Mouse (Mus musculus): ENCODE data around the gene Rnf212b. TPM values are rescaled to one million over a fixed set of nuclear protein-coding genes. Genes with fewer than 3 reads are reported as not detected.

Rnf212b gene
- total and polyA plus RNA-seq, 2 experiments from 2014 or later: not detected

DNA sequence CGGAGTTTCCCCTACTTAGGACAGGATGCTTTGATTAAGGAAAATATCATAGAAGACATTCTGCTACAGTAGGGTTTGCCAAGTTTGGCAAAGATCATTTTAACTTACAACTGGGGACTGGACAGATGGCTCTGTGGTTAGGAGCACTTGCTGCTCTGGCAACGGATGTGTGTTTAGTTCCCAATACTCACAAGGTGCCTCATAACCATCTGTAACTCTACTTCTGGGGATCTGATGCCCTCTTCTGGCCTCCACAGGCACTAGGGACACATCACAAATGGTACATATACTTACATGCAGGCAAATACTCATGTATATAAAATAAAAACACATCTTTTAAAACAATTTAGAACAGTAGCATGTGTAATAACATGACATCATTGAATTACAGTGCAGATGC is 3.9 kb downstream of the Rnf212b start:
- Histone ChIP-seq H3K9ac (no peak overlapping the region), H3K36me3 (ENCODE audit: insufficient read depth) (no peaks in the 10 kb centered on the region), H3K4me2 (ENCODE audit: low read depth) (no peak overlapping the region), H3K4me1 (ENCODE audit: insufficient read depth) (no peaks in the 10 kb centered on the region), H3K27ac (ENCODE audit: low read depth, low read length) (no peak overlapping the region), H3K4me3 (ENCODE audit: low read depth, low read length) (no peak overlapping the region), H3K27me3 (ENCODE audit: insufficient read depth, low read length) (no peaks in the 10 kb centered on the region), H3K9me3 (ENCODE audit: low read length) (no peaks in the 10 kb centered on the region)
- ATAC-seq (peak; percentile 85), DNase-seq (peak; percentile 69)
- TF ChIP-seq CTCF (IDR thresholded peaks at IDR 0.05; ENCODE audit: low read depth): peak; percentile 80
- WGBS: 32% methylated on average over 2 of the region's 2 CpGs

DNA sequence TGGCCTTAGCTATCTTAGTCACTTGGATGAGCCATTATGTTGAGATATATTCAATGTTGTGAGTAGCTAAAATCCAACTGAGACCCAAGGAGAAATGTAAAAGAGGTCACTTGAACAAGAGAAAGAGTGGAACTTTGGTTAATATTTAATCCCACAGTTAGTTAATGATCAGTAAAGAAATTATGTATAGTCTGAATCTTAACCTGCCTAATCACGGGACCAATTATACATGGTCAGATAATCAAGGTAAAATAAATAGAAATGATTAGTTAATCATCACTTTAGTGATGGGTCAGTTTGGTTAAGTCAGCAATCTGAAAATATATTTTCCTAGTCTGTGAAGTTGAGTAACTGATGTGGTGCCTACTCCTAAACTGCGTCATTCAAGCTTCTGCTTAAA is 8.4 kb downstream of the Rnf212b start:
- Histone ChIP-seq H3K4me3 (ENCODE audit: low read depth, low read length) (no peak overlapping the region), H3K27ac (ENCODE audit: low read depth, low read length) (no peak overlapping the region), H3K4me1 (ENCODE audit: insufficient read depth) (no peaks in the 10 kb centered on the region), H3K9me3 (ENCODE audit: low read length) (no peaks in the 10 kb centered on the region), H3K4me2 (ENCODE audit: low read depth) (no peak overlapping the region), H3K36me3 (ENCODE audit: insufficient read depth) (no peaks in the 10 kb centered on the region), H3K27me3 (ENCODE audit: insufficient read depth, low read length) (no peaks in the 10 kb centered on the region), H3K9ac (no peak overlapping the region)
- DNase-seq: no peak
- no peak for TF ChIP-seq CTCF (IDR thresholded peaks at IDR 0.05; ENCODE audit: low read depth)
- no peak for ATAC-seq
- 97% methylated on average over 2 of the region's 2 CpGs for WGBS

DNA sequence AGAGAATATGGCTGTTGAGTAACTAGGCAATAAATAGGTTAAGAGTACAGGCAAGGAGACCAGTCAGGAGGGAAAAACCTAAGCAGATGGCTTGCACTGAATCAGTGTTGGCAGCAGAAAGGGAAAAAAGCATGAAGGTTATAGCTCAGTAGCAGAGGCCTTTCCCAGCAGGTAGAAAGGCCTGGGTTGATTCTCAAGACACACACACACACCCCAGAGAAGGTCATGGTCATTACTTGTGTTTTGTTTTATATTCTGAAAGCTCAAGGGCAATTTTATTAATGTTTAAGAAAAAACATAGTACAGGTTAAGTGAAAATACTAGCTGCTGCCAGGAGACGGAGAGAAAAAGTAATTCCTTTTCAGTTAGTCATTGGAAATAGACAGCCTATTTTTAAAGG is 9.8 kb downstream of the Rnf212b start:
- Histone ChIP-seq H3K9me3 (ENCODE audit: low read length) (no peaks in the 10 kb centered on the region), H3K4me1 (ENCODE audit: insufficient read depth) (no peaks in the 10 kb centered on the region), H3K9ac (no peak overlapping the region), H3K27me3 (ENCODE audit: insufficient read depth, low read length) (no peaks in the 10 kb centered on the region), H3K27ac (ENCODE audit: low read depth, low read length) (no peak overlapping the region), H3K36me3 (ENCODE audit: insufficient read depth) (no peaks in the 10 kb centered on the region), H3K4me3 (ENCODE audit: low read depth, low read length) (no peak overlapping the region), H3K4me2 (ENCODE audit: low read depth) (no peak overlapping the region)
- ATAC-seq: no peak
- no peak for TF ChIP-seq CTCF (IDR thresholded peaks at IDR 0.05; ENCODE audit: low read depth)
- 88% methylated on average over 1 of the region's 1 CpGs for WGBS
- no peak for DNase-seq

DNA sequence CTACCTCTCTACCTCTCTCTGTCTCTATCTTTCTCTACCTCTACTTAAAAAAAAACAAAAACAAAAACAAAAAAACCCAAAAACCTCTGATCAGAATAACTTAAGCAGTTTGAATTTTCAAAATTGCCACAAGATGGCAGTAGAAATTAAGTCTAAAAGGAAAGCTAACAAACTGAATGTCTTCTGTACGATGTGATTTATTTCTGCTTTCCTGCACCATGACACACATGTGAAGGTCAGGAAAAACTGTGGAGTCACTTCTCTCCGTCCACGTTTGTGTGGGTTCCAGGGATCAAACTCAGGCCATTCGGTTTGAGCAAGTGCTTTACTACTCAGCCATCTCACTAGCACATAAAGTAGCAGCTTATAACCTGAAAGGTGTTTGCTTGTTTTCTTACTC is 29.5 kb downstream of the Rnf212b start:
- 0 out of 2 replicates have a peak, but pooled peaks have one; percentile 36 for ATAC-seq
- no peak overlapping the region for H3K9ac ChIP-seq

DNA sequence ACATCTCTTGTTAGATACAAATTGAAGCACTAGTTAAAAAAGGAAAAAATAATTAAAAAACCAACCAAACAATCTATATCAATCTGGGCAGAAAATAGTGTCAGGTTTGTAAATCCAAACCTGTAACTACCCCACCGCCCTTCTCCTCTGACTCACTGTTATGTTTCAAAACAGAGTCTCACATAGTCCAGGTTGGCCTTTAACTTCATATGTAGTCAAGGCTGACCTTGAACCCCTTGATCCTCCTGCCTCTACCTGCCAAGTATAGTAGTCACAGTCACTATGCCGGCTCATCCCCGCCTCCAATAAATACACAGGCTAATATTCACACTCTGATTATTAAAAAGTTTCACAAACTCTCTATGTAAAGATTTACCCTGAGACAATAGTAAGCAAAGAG is 41.8 kb downstream of the Rnf212b start:
- Histone ChIP-seq H3K4me3 (ENCODE audit: low read depth, low read length) (no peak overlapping the region), H3K27me3 (ENCODE audit: insufficient read depth, low read length) (no peaks in the 10 kb centered on the region), H3K9ac (no peak overlapping the region), H3K4me2 (ENCODE audit: low read depth) (no peak overlapping the region), H3K4me1 (ENCODE audit: insufficient read depth) (no peaks in the 10 kb centered on the region), H3K36me3 (ENCODE audit: insufficient read depth) (peaks cover 11% of the 10 kb centered on the region), H3K27ac (ENCODE audit: low read depth, low read length) (no peak overlapping the region), H3K9me3 (ENCODE audit: low read length) (no peaks in the 10 kb centered on the region)
- no peak for TF ChIP-seq CTCF (IDR thresholded peaks at IDR 0.05; ENCODE audit: low read depth)
- WGBS: 96% methylated on average over 3 of the region's 3 CpGs
- no peak for ATAC-seq
- DNase-seq: no peak

More for the DNA sequence above, 29.5 kb downstream of the Rnf212b start:
- 5% methylated on average over 4 of the region's 4 CpGs for WGBS
- no peak overlapping the region for H3K4me2 ChIP-seq (ENCODE audit: low read depth)
- no peak overlapping the region for H3K4me3 ChIP-seq (ENCODE audit: low read depth, low read length)
- H3K27me3 ChIP-seq (ENCODE audit: insufficient read depth, low read length): no peaks in the 10 kb centered on the region
- TF ChIP-seq CTCF (IDR thresholded peaks at IDR 0.05; ENCODE audit: low read depth): peak; percentile 56
- no peaks in the 10 kb centered on the region for H3K36me3 ChIP-seq (ENCODE audit: insufficient read depth)
- no peaks in the 10 kb centered on the region for H3K4me1 ChIP-seq (ENCODE audit: insufficient read depth)
- peak; percentile 59 for DNase-seq
- no peaks in the 10 kb centered on the region for H3K9me3 ChIP-seq (ENCODE audit: low read length)
- H3K27ac ChIP-seq (ENCODE audit: low read depth, low read length): no peak overlapping the region

DNA sequence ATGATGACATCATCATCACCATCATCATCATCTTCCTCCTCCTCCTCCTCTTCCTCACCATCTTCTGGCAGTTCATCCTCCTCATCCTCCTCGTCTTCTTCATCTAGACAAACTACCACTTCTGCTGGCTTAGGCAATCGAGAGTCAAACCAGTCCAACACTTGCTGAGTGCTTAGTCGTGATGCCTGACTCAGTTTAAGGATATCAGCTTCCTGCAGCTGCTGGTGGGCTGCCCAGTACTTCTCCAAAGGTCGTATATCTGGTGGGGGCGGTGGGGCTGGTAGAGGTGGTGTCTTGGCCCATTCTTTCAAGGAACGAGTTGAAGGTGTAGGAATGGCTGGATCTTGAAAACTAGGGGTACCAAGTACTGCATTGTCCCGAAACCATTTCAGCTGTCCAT is 42.8 kb downstream of the Rnf212b start:
- Histone ChIP-seq H3K9me3 (ENCODE audit: low read length) (no peaks in the 10 kb centered on the region), H3K9ac (no peak overlapping the region), H3K4me3 (ENCODE audit: low read depth, low read length) (no peak overlapping the region), H3K36me3 (ENCODE audit: insufficient read depth) (peaks cover 11% of the 10 kb centered on the region), H3K27me3 (ENCODE audit: insufficient read depth, low read length) (no peaks in the 10 kb centered on the region), H3K27ac (ENCODE audit: low read depth, low read length) (no peak overlapping the region), H3K4me1 (ENCODE audit: insufficient read depth) (no peaks in the 10 kb centered on the region), H3K4me2 (ENCODE audit: low read depth) (no peak overlapping the region)
- DNase-seq (no peak), ATAC-seq (no peak)
- WGBS: 93% methylated on average over 7 of the region's 7 CpGs
- no peak for TF ChIP-seq CTCF (IDR thresholded peaks at IDR 0.05; ENCODE audit: low read depth)

DNA sequence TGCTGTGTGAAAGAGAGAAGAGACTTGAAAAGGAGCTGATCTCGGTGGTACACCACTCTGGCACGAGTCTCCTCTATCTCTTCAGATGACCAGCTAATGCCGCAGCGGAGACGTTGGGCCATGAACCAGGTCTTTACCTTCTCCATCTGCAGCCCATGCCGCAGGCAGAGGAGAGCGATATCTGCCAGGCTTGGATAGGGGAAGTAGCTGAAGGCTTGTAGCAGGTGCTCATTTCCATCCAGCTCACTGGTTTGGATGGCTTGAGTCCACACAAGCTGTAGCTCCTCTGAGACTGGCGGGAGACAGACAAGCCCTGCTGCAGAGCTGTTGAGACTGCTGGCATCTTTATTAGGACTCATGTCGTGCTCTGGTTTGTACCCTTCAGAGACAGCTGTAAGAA is 44.0 kb downstream of the Rnf212b start:
- Histone ChIP-seq H3K4me1 (ENCODE audit: insufficient read depth) (no peaks in the 10 kb centered on the region), H3K27ac (ENCODE audit: low read depth, low read length) (no peak overlapping the region), H3K4me3 (ENCODE audit: low read depth, low read length) (no peak overlapping the region), H3K36me3 (ENCODE audit: insufficient read depth) (peaks cover 11% of the 10 kb centered on the region), H3K9me3 (ENCODE audit: low read length) (no peaks in the 10 kb centered on the region), H3K9ac (no peak overlapping the region), H3K27me3 (ENCODE audit: insufficient read depth, low read length) (no peaks in the 10 kb centered on the region), H3K4me2 (ENCODE audit: low read depth) (no peak overlapping the region)
- ATAC-seq (no peak), DNase-seq (no peak)
- WGBS: 90% methylated on average over 9 of the region's 9 CpGs
- no peak for TF ChIP-seq CTCF (IDR thresholded peaks at IDR 0.05; ENCODE audit: low read depth)

DNA sequence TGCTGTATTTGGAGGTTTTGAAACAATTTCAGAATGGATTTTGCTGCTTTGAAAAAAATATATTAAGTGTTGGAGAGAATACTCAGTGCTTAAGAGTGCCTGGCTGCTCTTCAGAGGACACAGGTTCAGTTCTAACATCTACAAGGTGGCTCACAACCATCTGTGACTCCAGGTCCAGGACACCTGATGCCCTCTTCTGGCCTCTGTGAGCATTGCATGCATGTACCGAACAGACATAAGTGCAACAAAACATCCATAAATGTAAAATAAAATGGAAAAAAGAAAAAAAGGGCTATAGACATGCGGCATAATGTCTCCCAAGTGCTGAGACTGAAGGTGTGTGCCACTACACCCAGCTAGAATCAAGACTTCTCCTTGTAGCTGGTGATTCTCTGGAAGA is 46.6 kb downstream of the Rnf212b start:
- peak; percentile 79 for TF ChIP-seq CTCF (IDR thresholded peaks at IDR 0.05; ENCODE audit: low read depth)
- H3K4me3 ChIP-seq (ENCODE audit: low read depth, low read length): no peak overlapping the region
- DNase-seq (peak; percentile 62), ATAC-seq (no peak)
- H3K9ac ChIP-seq: no peak overlapping the region
- WGBS: 19% methylated on average over 2 of the region's 2 CpGs
- no peak overlapping the region for H3K4me2 ChIP-seq (ENCODE audit: low read depth)
- no peaks in the 10 kb centered on the region for H3K27me3 ChIP-seq (ENCODE audit: insufficient read depth, low read length)
- 0 out of 2 replicates have a peak, but pooled peaks cover 4% of the 10 kb centered on the region for H3K4me1 ChIP-seq (ENCODE audit: insufficient read depth)
- no peak overlapping the region for H3K27ac ChIP-seq (ENCODE audit: low read depth, low read length)
- H3K36me3 ChIP-seq (ENCODE audit: insufficient read depth): peaks cover 6% of the 10 kb centered on the region; the same call in 1 of the 2 replicates
- H3K9me3 ChIP-seq (ENCODE audit: low read length): no peaks in the 10 kb centered on the region

All from forebrain, postnatal 0 days (tissue).